Mouse (Mus musculus) spleen, adult 2 months (tissue): ENCODE results near the gene H6pd. TPM values are rescaled to one million over a fixed set of nuclear protein-coding genes. Genes with fewer than 3 reads are reported as not detected.

ENCODE experiments used
- DNase-seq, 2 experiments: peaks; one replicate each; pipeline versions ENCODE4 v3.0.0 to v3.0.0-alpha.2; 2012 to 2021; ENCODE audit warnings: low spot score in 2 of 2, low read depth in 1 of 2
- H3K27ac ChIP-seq: fragments of 200-500 bp; 2 replicates; pipeline ENCODE4 v1.5.1; 2012; ENCODE audit warnings: low read length, inconsistent platforms; ENCODE audit not compliant: insufficient read depth
- H3K27me3 ChIP-seq: fragments of 200-500 bp; 2 replicates; pipeline ENCODE4 v1.6.1; 2012; ENCODE audit warnings: mild to moderate bottlenecking, moderate library complexity, low read length, inconsistent platforms; ENCODE audit not compliant: control insufficient read depth, insufficient read depth
- H3K36me3 ChIP-seq: fragments of 200-500 bp; 2 replicates; pipeline ENCODE4 v1.6.1; 2012; ENCODE audit warnings: mild to moderate bottlenecking, low read length, inconsistent platforms; ENCODE audit not compliant: control insufficient read depth, insufficient read depth
- H3K4me1 ChIP-seq: fragments of 200-500 bp; 2 replicates; pipeline ENCODE4 v1.6.1; 2011; ENCODE audit warnings: inconsistent platforms; ENCODE audit not compliant: control insufficient read depth, insufficient read depth, insufficient read length
- H3K4me3 ChIP-seq: fragments of 200-500 bp; 2 replicates; pipeline ENCODE4 v1.5.1; 2011; ENCODE audit warnings: mild to moderate bottlenecking, inconsistent platforms; ENCODE audit not compliant: insufficient read depth, insufficient read length; ENCODE audit errors: extremely low read depth
- CTCF ChIP-seq: fragments of 200-500 bp; IDR thresholded peaks from 2 replicates; pipeline ENCODE4 v1.5.1; 2011; ENCODE audit warnings: mild to moderate bottlenecking, inconsistent platforms; ENCODE audit not compliant: insufficient read depth, insufficient read length, insufficient replicate concordance; ENCODE audit errors: extremely low read depth
- POLR2A ChIP-seq: fragments of 200-500 bp; IDR thresholded peaks from 2 replicates; pipeline ENCODE4 v1.6.1; 2011; ENCODE audit warnings: low read depth, low read length, inconsistent platforms
- WGBS: fragments of 180-500 bp; shearing (Covaris S2); methylation state at CpG from one replicate; pipeline ENCODE4 v1.1.7; 2018; 5-methylcytosine and 5-hydroxymethylcytosine counted together
- polyA plus RNA-seq: library from polyadenylated mRNA; depleted of rRNA; stranded (reverse); fragments of >200 nt; gene quantifications from 2 replicates; pipeline ENCODE4 v1.2.3, GENCODE M21; 2012

Gene H6pd
- polyA plus RNA-seq, 1 experiment: 36.1 TPM

DNA sequence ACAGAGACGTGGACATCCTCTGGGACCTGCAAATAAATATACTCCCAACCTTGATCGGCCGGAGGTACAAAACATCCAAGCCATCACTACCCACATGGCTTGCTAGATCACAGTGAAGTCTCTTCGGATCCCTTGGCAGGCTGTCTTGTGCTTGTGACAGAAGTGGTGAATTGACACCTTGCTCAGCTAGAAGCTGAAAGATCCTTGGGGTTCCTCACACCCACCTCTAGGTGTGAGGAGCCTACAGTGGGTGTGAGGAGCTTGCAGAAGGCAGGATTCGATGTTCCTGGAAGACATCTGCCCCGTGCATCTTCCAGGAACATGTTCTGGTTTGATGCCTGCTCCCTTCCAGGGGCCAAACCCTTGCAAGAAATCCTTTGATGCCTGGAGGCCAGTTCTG is 31.6 kb downstream of the H6pd start:
- no peak overlapping the region for H3K4me3 ChIP-seq
- H3K27ac ChIP-seq: no peak overlapping the region
- no peaks in the 10 kb centered on the region for H3K27me3 ChIP-seq
- no peak for DNase-seq
- peaks cover 9% of the 10 kb centered on the region for H3K36me3 ChIP-seq
- no peaks in the 10 kb centered on the region; the same call in 1 of the 2 replicates for H3K4me1 ChIP-seq
- no peak for TF ChIP-seq CTCF
- TF ChIP-seq POLR2A: no peak
- 91% methylated on average over 6 of the region's 6 CpGs for WGBS

DNA sequence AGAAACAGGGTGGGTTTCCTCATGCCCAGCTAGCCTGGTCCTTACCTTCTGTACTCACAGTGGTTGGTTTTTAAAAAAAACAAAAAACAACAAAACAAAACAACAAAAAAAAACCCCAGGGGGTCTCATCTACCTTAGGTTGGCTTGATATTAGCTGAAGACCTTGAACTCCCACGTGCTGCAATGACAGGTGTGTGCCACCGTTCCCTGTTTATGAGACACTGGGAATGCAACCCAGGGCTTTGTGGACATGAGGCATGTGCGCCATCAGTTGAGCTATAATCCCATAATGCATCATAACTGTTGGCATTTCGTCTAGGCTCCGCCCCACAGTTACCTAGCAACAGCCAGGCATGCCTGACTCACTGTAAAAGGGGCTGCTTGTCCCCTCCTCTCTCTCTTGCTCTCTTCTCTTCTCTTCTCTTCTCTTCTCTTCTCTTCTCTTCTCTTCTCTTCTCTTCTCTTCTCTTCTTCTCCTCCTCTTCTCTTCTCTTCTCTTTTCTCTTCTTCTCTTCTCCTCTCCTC is 33.0 kb downstream of the H6pd start:
- Histone ChIP-seq H3K27ac (no peak overlapping the region), H3K4me1 (no peaks in the 10 kb centered on the region; the same call in 1 of the 2 replicates), H3K27me3 (no peaks in the 10 kb centered on the region), H3K4me3 (no peak overlapping the region), H3K36me3 (peaks cover 1% of the 10 kb centered on the region; the same call in 1 of the 2 replicates)
- no peak for TF ChIP-seq POLR2A
- TF ChIP-seq CTCF: no peak
- DNase-seq: no peak
- WGBS: 79% methylated on average over 5 of the region's 5 CpGs

DNA sequence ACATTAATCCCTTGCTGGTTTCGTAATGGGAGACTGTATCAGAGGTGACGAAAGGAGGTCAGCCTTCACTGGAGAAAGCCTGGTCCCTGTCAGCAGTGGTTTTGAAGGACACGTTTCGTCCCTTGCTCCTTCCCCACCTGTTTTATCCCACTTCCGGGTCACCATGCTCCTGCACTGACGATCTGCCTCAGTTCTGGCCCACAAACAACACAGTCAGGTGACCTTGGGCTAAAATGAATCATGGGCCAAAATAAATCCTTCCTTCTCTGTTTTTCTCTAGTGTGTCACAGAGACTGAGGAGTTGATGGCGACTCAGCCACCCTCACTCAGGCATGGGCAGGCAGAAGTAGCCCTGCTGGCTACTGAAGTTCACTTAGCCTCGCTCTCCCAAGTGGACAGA is 33.5 kb downstream of the H6pd start:
- no peak overlapping the region for H3K27ac ChIP-seq

DNA sequence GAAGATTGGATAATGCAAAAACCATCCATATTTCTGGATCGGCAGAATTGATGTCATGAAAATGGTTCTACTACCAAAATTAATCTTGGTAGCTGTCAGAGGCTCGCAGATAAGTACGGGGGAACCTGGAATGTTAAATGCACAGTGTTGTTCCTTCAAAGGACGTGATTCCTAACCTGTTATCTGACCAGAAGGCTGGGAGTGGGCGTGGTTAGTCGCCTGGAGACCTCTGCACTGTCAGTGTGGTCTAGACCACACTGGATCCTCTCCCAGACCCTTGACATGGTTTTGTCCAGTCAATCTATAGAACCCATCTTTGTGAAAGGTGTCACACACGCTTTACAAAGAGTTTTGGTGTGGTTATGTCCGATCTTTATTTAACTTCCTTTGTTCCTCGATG is 37.4 kb downstream of the H6pd start:
- no peak for TF ChIP-seq POLR2A
- no peak for TF ChIP-seq CTCF
- no peak for DNase-seq
- Histone ChIP-seq H3K27me3 (no peaks in the 10 kb centered on the region), H3K4me3 (no peak overlapping the region), H3K36me3 (no peaks in the 10 kb centered on the region), H3K27ac (no peak overlapping the region), H3K4me1 (no peaks in the 10 kb centered on the region)
- 78% methylated on average over 9 of the region's 9 CpGs for WGBS

More for the DNA sequence above, 33.5 kb downstream of the H6pd start:
- TF ChIP-seq CTCF: no peak
- TF ChIP-seq POLR2A: no peak
- no peaks in the 10 kb centered on the region for H3K36me3 ChIP-seq
- no peak overlapping the region for H3K4me3 ChIP-seq
- DNase-seq: no peak
- no peaks in the 10 kb centered on the region for H3K27me3 ChIP-seq
- no peaks in the 10 kb centered on the region; the same call in 1 of the 2 replicates for H3K4me1 ChIP-seq
- 70% methylated on average over 8 of the region's 8 CpGs for WGBS

DNA sequence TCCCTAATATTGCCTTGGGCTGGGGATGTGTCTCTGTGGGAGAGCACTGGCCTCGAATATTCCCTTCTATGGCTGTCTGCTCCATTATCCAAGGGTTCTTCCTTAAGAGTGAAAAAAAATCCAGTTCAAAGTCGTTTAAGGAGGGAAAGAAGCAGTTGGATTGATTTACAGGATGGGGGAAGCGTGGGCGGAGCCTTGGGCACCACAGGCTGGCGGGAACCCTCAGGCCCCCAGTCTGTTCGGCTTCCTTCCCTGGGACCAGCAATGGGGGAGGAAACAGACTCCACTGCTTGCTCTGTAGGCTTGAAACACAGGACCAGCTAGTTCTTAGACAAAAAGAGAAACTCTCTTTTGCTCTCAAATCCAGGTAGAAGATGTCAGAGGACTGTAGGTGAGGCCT is 40.3 kb downstream of the H6pd start:
- H3K27ac ChIP-seq: no peak overlapping the region
- 21% methylated on average over 6 of the region's 6 CpGs for WGBS
- TF ChIP-seq CTCF (no peak), POLR2A (no peak)
- H3K36me3 ChIP-seq: no peaks in the 10 kb centered on the region
- DNase-seq: no peak
- H3K4me1 ChIP-seq: no peaks in the 10 kb centered on the region
- no peaks in the 10 kb centered on the region for H3K27me3 ChIP-seq
- H3K4me3 ChIP-seq: no peak overlapping the region

DNA sequence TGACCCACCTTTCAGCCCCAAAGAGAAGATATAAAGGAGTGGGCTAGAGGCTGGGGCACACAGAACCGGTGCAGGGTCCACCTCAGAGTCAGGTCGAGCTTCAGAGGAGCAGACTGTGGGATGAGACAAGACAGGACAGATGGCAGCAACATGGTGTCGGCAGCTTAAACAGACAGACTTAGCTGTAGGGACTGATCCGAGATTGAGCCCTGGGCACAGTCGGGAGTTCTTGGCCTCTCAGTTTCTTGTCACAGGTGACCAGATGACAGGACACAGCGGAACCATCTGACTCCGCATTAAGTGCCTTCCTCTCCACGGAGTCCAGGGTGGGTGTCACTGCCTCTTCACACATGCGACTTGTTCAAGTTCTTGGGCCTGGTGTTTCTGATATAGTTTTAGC is 41.9 kb downstream of the H6pd start:
- Histone ChIP-seq H3K4me3 (no peak overlapping the region), H3K27me3 (no peaks in the 10 kb centered on the region), H3K4me1 (no peaks in the 10 kb centered on the region), H3K27ac (no peak overlapping the region), H3K36me3 (no peaks in the 10 kb centered on the region)
- TF ChIP-seq POLR2A (no peak), CTCF (no peak)
- no peak for DNase-seq
- 92% methylated on average over 9 of the region's 9 CpGs for WGBS

DNA sequence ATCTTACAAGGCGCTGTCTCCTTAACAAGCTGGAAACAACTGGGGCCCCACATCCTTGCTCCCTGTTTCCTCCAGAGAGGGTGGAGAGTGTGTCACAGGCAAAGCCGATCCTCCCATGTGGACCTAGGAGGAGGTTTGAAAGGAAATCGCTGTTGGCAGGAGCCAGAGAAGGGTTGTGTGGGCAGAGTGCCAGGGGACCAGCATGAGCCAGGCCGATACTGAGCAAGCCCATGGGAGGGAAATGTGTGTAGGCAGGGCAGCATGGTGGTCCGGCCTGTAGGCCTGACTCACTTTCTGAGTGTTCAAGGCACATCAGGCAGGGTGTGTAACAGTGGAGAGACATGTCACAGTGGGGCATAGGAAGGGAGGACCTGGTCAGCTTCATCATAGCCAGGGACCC is 42.6 kb downstream of the H6pd start:
- no peak for DNase-seq
- Histone ChIP-seq H3K27me3 (no peaks in the 10 kb centered on the region), H3K36me3 (no peaks in the 10 kb centered on the region), H3K4me1 (no peaks in the 10 kb centered on the region), H3K27ac (no peak overlapping the region), H3K4me3 (no peak overlapping the region)
- TF ChIP-seq POLR2A (no peak), CTCF (no peak)
- 70% methylated on average over 5 of the region's 5 CpGs for WGBS

DNA sequence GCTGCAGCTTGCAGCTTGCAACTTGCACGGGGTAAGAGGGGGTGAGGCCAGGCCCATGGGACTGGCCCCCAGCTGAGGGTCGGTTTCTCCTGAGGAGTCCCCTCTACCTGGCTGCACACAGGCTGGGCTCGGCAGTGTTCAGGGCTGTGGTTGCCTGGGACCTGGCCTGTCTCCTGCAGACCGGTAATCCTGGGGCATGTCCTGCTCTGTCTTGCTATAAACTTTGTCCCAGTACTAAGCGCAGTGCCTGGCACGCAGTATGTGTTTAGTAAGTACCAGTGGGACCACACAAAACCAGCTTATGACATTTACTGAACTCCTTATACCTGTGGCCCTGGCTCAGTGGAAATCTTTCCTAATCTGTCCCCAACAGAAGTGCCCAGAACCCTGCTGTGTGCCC is 43.2 kb downstream of the H6pd start:
- H3K36me3 ChIP-seq: no peaks in the 10 kb centered on the region
- no peak for DNase-seq
- no peaks in the 10 kb centered on the region for H3K4me1 ChIP-seq
- no peak overlapping the region for H3K27ac ChIP-seq
- no peak overlapping the region for H3K4me3 ChIP-seq
- 88% methylated on average over 6 of the region's 6 CpGs for WGBS
- no peaks in the 10 kb centered on the region for H3K27me3 ChIP-seq
- no peak for TF ChIP-seq CTCF
- no peak for TF ChIP-seq POLR2A
